Mouse (Mus musculus): ENCODE results near the gene Acsl1. TPM values are rescaled to one million over a fixed set of nuclear protein-coding genes. Genes with fewer than 3 reads are reported as not detected.

Acsl1 gene
- total and polyA plus RNA-seq, 3 experiments: 26.2 to 33.9 TPM; not detected in 1

DNA sequence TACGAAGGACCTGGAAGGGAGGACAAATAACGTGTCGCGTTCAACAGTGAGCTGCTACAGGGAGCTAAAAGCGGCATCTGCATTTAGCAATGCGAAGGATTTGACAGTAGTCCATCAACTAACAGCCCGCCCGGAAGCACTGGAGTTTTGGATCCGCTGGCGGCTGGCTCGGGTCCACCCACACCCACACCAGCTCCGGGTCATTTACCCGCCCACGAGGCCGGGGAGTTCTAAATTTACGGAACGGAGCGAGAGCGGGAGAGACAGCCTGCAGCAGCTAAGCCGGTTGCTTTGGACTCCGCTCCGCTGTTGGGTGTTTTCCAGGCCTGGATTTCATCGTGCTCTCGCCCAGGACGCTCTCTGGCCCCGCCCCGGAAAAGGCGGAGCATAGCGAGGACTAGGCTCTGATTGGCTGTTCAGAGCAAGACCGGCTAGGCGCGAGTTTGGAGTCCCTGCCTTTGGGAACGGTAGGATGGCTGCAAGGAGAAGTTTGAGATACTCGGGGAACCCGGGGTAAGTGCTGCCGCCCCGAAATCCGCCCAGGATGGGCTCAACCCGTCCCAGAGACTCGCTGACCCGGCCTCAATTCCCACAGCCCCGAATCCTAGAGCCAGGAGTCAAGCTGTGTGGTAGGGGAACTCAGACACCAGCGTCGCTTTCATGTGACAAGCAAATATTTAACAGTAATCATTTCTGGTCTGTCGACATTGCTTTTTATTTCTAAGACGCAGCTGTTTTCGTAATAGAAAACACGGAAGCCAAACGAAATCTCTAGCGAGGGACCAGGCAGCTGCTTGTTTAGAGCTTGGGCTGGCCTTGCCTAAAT, 81.0 kb downstream of the Acsl1 start, which contains the start of gene Cenpu:
Cenpu (plus strand) TSS at position 414 of the 826 bp plus-strand sequence.
- H3K9ac ChIP-seq (ENCODE audit: control insufficient read depth, low read depth, low read length, poor library complexity, severe bottlenecking): peak within 1 kb of the TSS; percentile 84
- peak within 1 kb of the TSS; percentile 96 for H3K27ac ChIP-seq (ENCODE audit: control insufficient read depth, low read depth, low read length)
- no peaks in the 10 kb centered on the region for H3K9me3 ChIP-seq (replicated peaks; ENCODE audit: insufficient read depth, low read length)
- H3K27me3 ChIP-seq (ENCODE audit: control insufficient read depth in 1 of 2, insufficient read depth in 2 of 2, low read length in 2 of 2): no peaks in the 10 kb centered on the region
- H3K36me3 ChIP-seq (ENCODE audit: control insufficient read depth in 1 of 2, insufficient read depth in 2 of 2, low read length in 2 of 2): peaks cover 0 to 14% of the 10 kb centered on the region in 2 experiments; a peak in 2 of 4 replicates
- peaks cover 8% of the 10 kb centered on the region; the same call in 1 of the 2 replicates for H3K79me2 ChIP-seq (ENCODE audit: control insufficient read depth, insufficient read depth, low read length, poor library complexity)
- peak within 1 kb of the TSS; percentile 32 to 72 for H3K4me3 ChIP-seq (ENCODE audit: control insufficient read depth in 1 of 2, insufficient read depth in 1 of 2, low read depth in 2 of 2, low read length in 2 of 2)
- H3K4me1 ChIP-seq (ENCODE audit: control insufficient read depth in 1 of 2, insufficient read depth in 2 of 2, low read length in 2 of 2): peaks cover 6% of the 10 kb centered on the region in 2 experiments; a peak in 3 of 4 replicates
- peak; percentile 100 for DNase-seq (ENCODE audit: low read depth, low spot score)
- no peak for TF ChIP-seq ZNF384 (IDR thresholded peaks at IDR 0.05; ENCODE audit: low read depth, low read length)
- 0 out of 2 replicates have a peak, but pooled peaks have one; percentile 59 for TF ChIP-seq TCF12 (IDR thresholded peaks at IDR 0.05; ENCODE audit: low read depth, low read length)
- TF ChIP-seq JUND (IDR thresholded peaks at IDR 0.05; ENCODE audit: low read depth, low read length): no peak
- no peak for TF ChIP-seq SMC3 (IDR thresholded peaks at IDR 0.05; ENCODE audit: low read depth, low read length)
- TF ChIP-seq MYC (IDR thresholded peaks at IDR 0.05; ENCODE audit: low read depth, low read length): no peak; the same call in 1 of the 2 replicates
- no peak for TF ChIP-seq BHLHE40 (IDR thresholded peaks at IDR 0.05; ENCODE audit: borderline replicate concordance, low read depth, low read length)
- peak; percentile 66; the same call in 1 of the 2 replicates for TF ChIP-seq ELF1 (IDR thresholded peaks at IDR 0.05; ENCODE audit: low read depth, low read length)
- TF ChIP-seq POLR2AphosphoS2 (IDR thresholded peaks at IDR 0.05; ENCODE audit: low read length): peak; percentile 89
- no peak for TF ChIP-seq RCOR1 (IDR thresholded peaks at IDR 0.05; ENCODE audit: low read depth, low read length)
- no peak for TF ChIP-seq MAZ (IDR thresholded peaks at IDR 0.05; ENCODE audit: low read depth, low read length)
- TF ChIP-seq KAT2A (conservative IDR thresholded peaks at IDR 0.05; ENCODE audit: low read depth, low read length): no peak; the same call in 1 of the 2 replicates
- no peak for TF ChIP-seq USF1 (IDR thresholded peaks at IDR 0.05; ENCODE audit: low read depth, low read length)
- no peak for TF ChIP-seq ZMIZ1 (IDR thresholded peaks at IDR 0.05; ENCODE audit: low read depth, low read length)
- peak; percentile 92 for TF ChIP-seq HCFC1 (IDR thresholded peaks at IDR 0.05; ENCODE audit: low read depth, low read length)
- peak; percentile 42; the same call in 1 of the 2 replicates for TF ChIP-seq POLR2AphosphoS5 (IDR thresholded peaks at IDR 0.05; ENCODE audit: borderline replicate concordance, low read depth, low read length)
- no peak for TF ChIP-seq MAFK (IDR thresholded peaks at IDR 0.05; ENCODE audit: borderline replicate concordance, low read depth, low read length)
- peak in 1 of 2 experiments; percentile 95; a peak in 2 of 4 replicates for TF ChIP-seq POLR2A (IDR thresholded peaks at IDR 0.05; ENCODE audit: control insufficient read depth in 1 of 2, insufficient read depth in 1 of 2, low read depth in 1 of 2, low read length in 2 of 2, poor library complexity in 1 of 2)
- no peak for TF ChIP-seq ZC3H11A (IDR thresholded peaks at IDR 0.05; ENCODE audit: low read depth, low read length)
- TF ChIP-seq NRF1 (IDR thresholded peaks at IDR 0.05; ENCODE audit: insufficient read depth, low read depth, low read length, poor library complexity, severe bottlenecking): no peak
- TF ChIP-seq TBP (IDR thresholded peaks at IDR 0.05; ENCODE audit: low read depth, low read length): peak; percentile 96
- no peak for TF ChIP-seq USF2 (IDR thresholded peaks at IDR 0.05; ENCODE audit: borderline replicate concordance in 1 of 2, insufficient read depth in 1 of 2, low read depth in 1 of 2, low read length in 2 of 2)
- no peak for TF ChIP-seq CHD2 (IDR thresholded peaks at IDR 0.05; ENCODE audit: low read length)
- TF ChIP-seq UBTF (IDR thresholded peaks at IDR 0.05; ENCODE audit: borderline replicate concordance, insufficient read depth, low read depth, low read length): no peak
- peak in 1 of 2 experiments; percentile 7; a peak in 2 of 4 replicates for TF ChIP-seq EP300 (IDR thresholded peaks at IDR 0.05; ENCODE audit: low read depth in 1 of 2, low read length in 2 of 2)
- peak; percentile 98 for TF ChIP-seq SIN3A (IDR thresholded peaks at IDR 0.05; ENCODE audit: low read length)
- no peak for TF ChIP-seq CHD1 (IDR thresholded peaks at IDR 0.05; ENCODE audit: low read depth, low read length)
- TF ChIP-seq TAL1 (IDR thresholded peaks at IDR 0.05; ENCODE audit: low read length): no peak
- 0 out of 6 replicates have a peak, but pooled peaks of 1 of the 3 experiments have one; percentile 0 for TF ChIP-seq CTCF (IDR thresholded peaks at IDR 0.05 in 2 of 3, conservative IDR thresholded peaks at IDR 0.05 in 1 of 3; ENCODE audit: control insufficient read depth in 1 of 3, insufficient read depth in 1 of 3, low read depth in 2 of 3, low read length in 3 of 3, poor library complexity in 1 of 3, severe bottlenecking in 1 of 3)
- no peak for TF ChIP-seq RAD21 (IDR thresholded peaks at IDR 0.05; ENCODE audit: low read depth, low read length)
- peak; percentile 83 for TF ChIP-seq NELFE (IDR thresholded peaks at IDR 0.05; ENCODE audit: low read depth, low read length)
- TF ChIP-seq E2F4 (IDR thresholded peaks at IDR 0.05; ENCODE audit: borderline replicate concordance, low read depth, low read length): peak; percentile 60; the same call in 1 of the 2 replicates
- TF ChIP-seq GATA1 (IDR thresholded peaks at IDR 0.05; ENCODE audit: low read depth, low read length): peak; percentile 48; the same call in 1 of the 2 replicates
- no peak for TF ChIP-seq ZKSCAN1 (IDR thresholded peaks at IDR 0.05; ENCODE audit: low read depth, low read length)
- no peak for TF ChIP-seq MEF2A (IDR thresholded peaks at IDR 0.05; ENCODE audit: extremely low read depth, insufficient replicate concordance, low read depth, low read length, poor library complexity, severe bottlenecking)
